Mouse (Mus musculus) spleen, adult 18-20 months (tissue): Measurements from ENCODE around the gene Tnni3k.

Experiments
- DNase-seq, 2 experiments: peaks; one replicate each; pipeline ENCODE4 v3.0.0; 2022; ENCODE audit warnings: mixed read lengths in 2 of 2

Tnni3k gene

DNA sequence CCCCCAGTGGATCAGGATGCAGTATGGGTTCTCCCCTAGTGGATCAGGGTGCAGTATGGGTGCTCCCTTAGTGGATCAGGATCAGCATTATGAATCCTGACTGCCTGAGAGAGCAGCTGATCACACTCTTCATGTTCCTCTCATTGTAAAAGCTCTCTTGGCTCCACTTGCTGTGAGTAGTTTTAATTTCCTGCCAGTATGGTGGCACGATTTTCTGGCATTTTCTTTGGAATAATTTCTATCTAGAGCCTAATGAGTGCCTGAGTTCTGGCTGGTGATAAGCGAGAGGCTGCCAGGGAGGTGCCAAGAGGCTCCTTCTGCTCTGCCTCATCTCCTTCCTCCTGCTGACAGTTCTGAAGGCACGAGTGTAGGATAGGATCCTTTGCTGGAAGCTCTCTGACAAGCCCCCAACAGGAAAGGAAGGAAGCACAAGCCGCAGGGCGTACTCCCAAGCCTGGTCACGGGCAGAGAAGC, 109.5 kb downstream of the Tnni3k start:
- no peak for DNase-seq

GRCm38 (mm10) chr3:154927757-154928156, 127.5 kb downstream of the Tnni3k start:
- DNase-seq, result no peak

DNA sequence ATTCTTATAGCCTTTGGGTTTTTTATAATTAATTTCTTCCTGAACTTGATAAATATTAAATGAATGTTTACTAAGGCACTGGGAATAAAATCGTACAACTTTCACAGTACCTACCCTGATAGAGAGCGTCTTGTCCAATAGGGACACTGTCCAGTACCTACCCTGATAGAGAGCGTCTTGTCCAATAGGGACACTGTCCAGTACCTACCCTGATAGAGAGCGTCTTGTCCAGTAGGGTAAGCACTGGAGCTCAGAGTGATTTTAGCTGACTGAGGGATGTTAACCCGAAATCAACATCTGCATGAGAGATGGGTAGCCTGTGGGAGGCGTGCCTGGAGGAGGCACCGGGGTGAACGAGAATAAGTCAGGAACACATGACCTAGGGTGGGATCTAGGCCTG, 130.3 kb downstream of the Tnni3k start:
- DNase-seq, result no peak

- no peak for DNase-seq
Observed at GRCm38 (mm10) chr3:154915566-154915965, 139.6 kb downstream of the Tnni3k start.

DNA sequence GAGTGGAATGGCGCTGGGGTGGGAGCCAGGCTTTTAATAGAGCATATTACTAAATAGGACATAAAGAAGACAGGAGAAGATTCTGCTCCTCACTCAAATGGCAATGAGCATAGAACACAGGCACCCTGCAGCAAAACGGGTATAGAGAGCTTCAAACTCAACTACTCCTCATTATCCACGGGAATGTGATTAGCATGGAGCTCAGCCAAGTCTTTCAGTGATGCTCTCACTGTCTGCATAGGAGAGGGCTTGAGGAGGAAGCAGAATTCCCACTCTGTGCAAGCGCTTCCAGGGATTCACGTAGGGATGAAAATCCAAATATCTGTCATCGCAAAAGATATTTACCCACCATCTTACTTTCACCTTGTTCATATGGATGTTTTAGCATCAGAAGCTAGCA, 141.6 kb downstream of the Tnni3k start:
- no peak for DNase-seq

DNA sequence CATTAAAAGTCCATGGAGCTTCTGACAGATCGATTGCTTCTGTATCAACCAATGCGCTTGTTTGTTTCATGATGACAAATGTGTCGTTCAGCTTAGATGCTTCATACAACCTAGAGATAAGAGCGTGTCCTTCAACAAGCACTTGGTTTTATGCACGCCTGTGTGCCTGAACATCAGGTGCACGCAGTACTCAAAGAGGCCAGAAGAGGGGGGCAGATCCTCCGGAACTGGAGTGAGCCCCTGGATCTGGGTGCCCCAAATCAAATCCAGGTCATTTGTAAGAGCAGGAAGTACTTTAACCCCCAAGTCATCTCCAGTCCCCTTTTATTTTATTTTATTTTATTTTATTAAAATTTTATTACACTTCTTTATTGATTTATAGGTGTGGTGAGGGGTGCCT, 158.5 kb downstream of the Tnni3k start:
- no peak for DNase-seq

- DNase-seq, result no peak
Observed at GRCm38 (mm10) chr3:154893225-154893624, 162.0 kb downstream of the Tnni3k start.

GRCm38 (mm10) chr3:154885452-154885851, 169.8 kb downstream of the Tnni3k start:
- DNase-seq, result no peak

DNA sequence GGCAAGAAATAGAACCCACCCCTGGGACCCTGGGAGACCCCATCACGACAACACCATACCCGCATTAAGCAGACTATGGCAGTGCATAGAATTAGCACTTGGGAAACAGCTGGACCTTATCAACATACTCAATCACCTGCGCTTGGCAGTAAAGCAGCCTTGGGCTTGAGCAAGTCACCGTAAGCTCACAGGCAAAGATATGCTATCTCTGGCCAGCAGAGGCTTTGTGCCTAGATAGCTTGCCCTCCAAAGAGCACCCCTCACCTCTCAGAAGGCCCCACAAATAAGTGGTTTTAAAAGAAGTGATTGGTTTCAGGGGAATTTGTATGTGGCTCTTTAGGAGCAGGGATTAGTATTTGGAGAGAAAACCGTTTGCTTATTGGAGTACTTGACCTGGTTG, 170.2 kb downstream of the Tnni3k start:
- no peak for DNase-seq

GRCm38 (mm10) chr3:154881428-154881986, 173.7 kb downstream of the Tnni3k start:
- DNase-seq, result no peak

DNA sequence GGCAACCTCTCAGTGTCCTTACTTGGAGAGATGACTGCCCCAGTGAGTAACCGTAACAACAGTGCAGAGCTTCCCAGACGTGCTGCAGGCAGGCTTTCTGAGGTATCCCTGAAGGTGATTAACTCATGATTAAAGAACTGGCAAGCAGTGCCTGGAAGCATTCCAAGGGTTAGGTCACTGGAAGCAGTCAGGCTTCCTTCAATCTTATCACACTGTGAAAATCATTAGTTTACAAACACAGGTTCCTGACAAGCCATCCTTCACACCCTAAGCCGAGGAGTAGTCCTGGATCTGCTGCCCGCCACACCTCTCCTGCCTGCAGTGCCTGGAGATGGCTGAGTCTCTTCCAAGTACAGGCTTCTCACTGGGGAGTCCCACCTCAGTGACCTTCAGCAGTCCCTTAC, 174.7 kb downstream of the Tnni3k start:
- no peak for DNase-seq

- DNase-seq, result no peak
Observed at GRCm38 (mm10) chr3:154880108-154880507, 175.1 kb downstream of the Tnni3k start.

- DNase-seq, result no peak
Observed at GRCm38 (mm10) chr3:154879515-154879914, 175.7 kb downstream of the Tnni3k start.

- DNase-seq, result no peak
Observed at GRCm38 (mm10) chr3:154879080-154879479, 176.1 kb downstream of the Tnni3k start.

DNA sequence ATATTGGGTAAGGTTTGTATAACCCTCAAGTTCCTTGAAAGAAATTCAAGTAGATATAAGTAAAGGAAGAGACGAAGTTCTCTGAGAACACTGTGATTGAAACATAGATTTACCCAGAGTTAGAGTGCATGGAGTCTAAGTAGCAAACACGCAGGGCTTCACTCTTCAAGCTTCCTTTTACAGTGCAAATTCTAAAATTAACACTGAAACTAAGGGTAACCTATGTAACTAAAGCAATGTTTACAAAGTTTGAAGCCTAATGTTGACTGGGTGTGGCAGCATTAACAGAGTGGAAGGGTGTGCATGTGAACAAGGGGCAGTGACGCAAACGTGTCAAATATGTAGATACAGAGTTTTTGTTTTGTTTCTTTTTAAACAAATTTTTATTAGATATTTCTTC, 186.4 kb downstream of the Tnni3k start:
- DNase-seq, result no peak

DNA sequence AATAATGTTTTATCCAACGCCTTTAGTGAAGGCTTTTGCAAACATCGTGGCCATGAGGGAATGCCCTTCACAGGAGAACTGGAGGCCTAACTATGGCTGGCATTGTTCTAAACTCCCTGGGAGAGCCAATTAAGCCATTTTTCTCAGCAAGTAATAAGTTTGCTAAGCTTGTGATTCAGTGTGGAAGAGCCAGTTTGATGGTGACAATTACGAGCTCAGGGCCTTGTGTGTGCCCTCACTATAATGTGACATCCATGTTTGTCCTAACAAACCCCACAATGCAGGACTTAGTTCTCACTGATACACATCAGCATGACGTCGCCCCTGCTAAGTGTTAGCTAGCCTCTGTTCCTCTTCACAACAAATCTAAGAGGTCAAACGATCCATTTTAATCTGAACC, 193.3 kb downstream of the Tnni3k start:
- DNase-seq, result no peak

- no peak for DNase-seq
Observed at GRCm38 (mm10) chr3:154859721-154860120, 195.5 kb downstream of the Tnni3k start.

DNA sequence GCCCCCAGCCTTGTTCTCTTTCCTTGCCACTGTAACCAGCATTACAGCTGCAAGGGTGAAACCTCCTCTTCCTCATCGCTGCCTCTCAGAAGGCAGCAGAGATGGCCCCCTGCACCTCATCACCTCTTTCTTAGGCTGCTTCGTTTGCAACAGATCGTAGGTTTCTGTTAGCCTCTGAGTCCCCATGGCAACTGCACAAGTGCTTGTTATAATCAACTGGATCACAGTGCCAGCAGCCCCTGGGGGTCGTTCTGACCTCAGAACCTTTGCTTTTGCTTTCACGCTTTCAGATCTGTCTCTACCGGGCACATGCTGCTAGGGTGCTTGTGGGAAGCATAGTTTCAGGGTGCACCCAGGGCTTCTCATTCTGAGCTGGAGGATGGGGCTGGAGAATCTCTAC, 201.9 kb downstream of the Tnni3k start:
- DNase-seq, result no peak

DNA sequence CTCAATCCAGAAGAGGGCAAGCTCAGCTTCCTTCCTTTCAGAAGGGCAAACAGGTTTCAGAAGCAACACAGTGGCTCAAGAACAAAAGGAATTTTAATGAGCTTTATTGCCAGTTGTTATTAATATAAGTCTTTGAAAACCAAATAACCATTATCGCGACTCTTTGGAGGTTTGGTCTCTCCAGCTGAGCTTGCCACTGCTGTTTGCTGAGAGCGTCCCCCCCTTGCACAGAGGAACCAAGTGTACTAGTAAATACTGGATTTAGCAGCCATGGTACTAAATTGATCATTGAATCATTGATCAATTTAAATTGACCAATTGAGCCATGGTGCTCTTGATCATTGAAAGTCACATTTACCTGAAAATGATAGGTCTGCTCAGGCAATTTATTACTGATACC, 202.9 kb downstream of the Tnni3k start:
- DNase-seq, result no peak

DNA sequence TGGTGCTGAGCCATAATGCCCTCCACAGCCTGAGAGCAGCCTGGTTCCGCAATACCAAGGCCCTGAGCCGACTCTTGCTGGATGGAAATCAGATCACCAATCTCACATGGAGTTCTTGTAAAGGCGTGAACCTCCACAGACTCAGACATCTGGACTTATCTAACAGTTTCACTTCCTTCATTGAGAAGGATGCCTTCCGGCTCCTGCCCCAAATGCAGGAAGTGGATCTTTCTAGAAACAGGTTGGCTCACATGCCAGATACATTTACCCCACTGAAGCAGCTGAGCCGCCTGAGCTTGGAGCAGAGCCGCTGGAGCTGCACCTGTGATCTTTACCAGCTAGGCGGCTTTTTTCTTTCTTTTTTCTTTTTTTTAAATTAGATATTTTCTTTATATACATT, 213.0 kb downstream of the Tnni3k start:
- DNase-seq, result no peak

DNA sequence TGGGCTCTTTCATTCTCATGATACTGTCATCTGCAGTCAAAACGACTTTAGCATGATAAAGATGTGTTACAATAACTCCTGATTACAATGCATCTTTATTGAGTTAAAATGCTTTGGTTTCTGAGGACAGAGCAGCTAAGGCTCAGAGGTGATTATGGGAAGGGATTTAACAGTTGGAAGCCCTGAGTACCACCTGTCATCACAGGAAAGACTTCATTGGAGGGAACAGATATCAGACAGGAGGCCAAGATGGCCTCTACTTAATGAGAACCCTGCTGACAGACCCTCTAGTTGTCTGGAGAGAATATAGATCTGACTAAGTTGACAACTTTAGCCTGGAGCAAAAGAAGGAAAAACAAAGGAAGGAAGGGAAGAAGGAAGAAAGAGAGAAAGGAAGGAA, 214.1 kb downstream of the Tnni3k start:
- DNase-seq, result no peak

- DNase-seq, result no peak
Observed at GRCm38 (mm10) chr3:154837861-154838260, 217.3 kb downstream of the Tnni3k start.

DNA sequence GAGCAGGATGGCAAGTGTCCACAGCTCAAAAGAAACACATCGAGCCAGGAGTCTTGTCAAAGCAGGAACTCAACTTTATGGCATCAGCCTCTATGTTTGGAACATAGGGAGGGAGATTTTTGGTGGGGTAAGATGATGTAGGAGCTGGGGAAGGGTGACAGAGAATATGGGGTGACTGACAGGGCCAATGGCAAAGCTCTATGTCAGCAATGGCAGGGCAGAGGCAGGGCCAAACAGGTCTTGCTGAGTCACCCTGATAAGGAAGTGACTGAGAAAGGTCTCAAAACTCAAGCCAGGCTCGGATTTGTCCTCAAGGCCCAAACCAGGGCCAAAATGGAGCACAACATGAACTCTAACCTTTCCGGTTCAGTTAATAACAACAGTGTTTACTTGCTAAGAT, 219.1 kb downstream of the Tnni3k start:
- no peak for DNase-seq

GRCm38 (mm10) chr3:154834373-154834772, 220.8 kb downstream of the Tnni3k start:
- DNase-seq, result no peak

DNA sequence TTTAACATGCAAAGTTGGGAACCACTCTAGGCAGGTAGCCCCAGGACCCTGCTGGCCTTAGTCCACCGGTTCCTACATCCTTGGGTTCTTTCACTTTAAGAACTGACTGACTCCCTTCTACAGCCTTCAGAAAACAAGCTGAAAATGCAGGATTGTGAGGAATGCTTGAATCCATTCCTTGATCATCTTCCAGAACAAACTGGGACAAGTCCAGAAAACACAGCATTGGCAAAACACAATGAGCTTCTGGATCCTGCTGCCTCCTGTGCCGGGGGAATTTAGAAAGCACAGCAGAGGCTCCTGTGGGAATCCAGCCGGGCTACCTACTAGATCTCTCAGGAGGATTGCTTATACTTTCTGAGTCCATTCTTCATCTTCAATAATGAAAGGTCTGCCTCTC, 229.5 kb downstream of the Tnni3k start:
- DNase-seq, result no peak

- no peak for DNase-seq
Observed at GRCm38 (mm10) chr3:154824713-154825112, 230.5 kb downstream of the Tnni3k start.
